In genomic region chr7:6729061-6729817, GRCm38 (mm10) we compare ENCODE assay signal across 8 mouse cellular contexts. TPM values are rescaled to one million over a fixed set of nuclear protein-coding genes. Genes with fewer than 3 reads are reported as not detected.
DNase-seq lines count a peak whose midpoint lies in the region; ATAC-seq lines count a peak whose summit lies in the region.

No protein-coding gene starts in this region.

- H3K4me3 ChIP-seq in hindbrain, embryonic 13.5 days: peak overlapping the region; percentile 63

- no peaks in the 10 kb centered on the region for H3K27me3 ChIP-seq in hindbrain, embryonic 13.5 days

- H3K27ac ChIP-seq in hindbrain, embryonic 13.5 days: peak overlapping the region; percentile 96

- 47% methylated on average over 37 of the region's 37 CpGs for WGBS in hindbrain, embryonic 13.5 days

- no peaks in the 10 kb centered on the region for H3K4me1 ChIP-seq in hindbrain, embryonic 13.5 days (replicated peaks)

- peaks cover 25% of the 10 kb centered on the region for H3K9me3 ChIP-seq in hindbrain, embryonic 13.5 days

- peak overlapping the region; percentile 78 for H3K9ac ChIP-seq in hindbrain, embryonic 13.5 days

- peak; percentile 95 for DNase-seq in adipocyte (ENCODE audit: low spot score)
- DNase-seq in cerebellum, postnatal 36 days: peak; percentile 93 to 97
- peak; percentile 89 to 92 for DNase-seq in frontal cortex, postnatal 36 days (ENCODE audit: low spot score in 2 of 2)
- peak; percentile 74 to 82 for DNase-seq in layer of hippocampus, postnatal 25 days (ENCODE audit: extremely low spot score in 1 of 2, low spot score in 1 of 2)
- peak; percentile 98 for DNase-seq in lung, postnatal 10 days
- peak; percentile 90 for DNase-seq in retina, adult 2 months (ENCODE audit: low read depth, low spot score)
- peak; percentile 80 for DNase-seq in urinary bladder, postnatal 10 days (ENCODE audit: low spot score)

- H3K36me3 ChIP-seq in hindbrain, embryonic 13.5 days: peaks cover 7% of the 10 kb centered on the region

- peak; percentile 38 for ATAC-seq in hindbrain, embryonic 13.5 days (ENCODE audit: low FRiP score)

- peak overlapping the region; percentile 56 for H3K4me2 ChIP-seq in hindbrain, embryonic 13.5 days

RNA-seq across cellular contexts. Expression of gene Peg3, which starts 1.0 kb away (rescaled TPM):
- 69.9 and 77.2 TPM in 2 replicates for polyA plus RNA-seq in hindbrain, embryonic 13.5 days (2015; fragmentation: Nextera tagmentation; extraction: Ambion mirVana)
- 100 to 1,000 TPM; 160 to 182 TPM for total RNA-seq in layer of hippocampus, postnatal 25 days (2021)

RNA-seq across cellular contexts. Expression of gene Usp29, which starts 1.1 kb away (rescaled TPM):
- polyA plus RNA-seq in hindbrain, embryonic 13.5 days (2015; fragmentation: Nextera tagmentation; extraction: Ambion mirVana): 28.7 and 30.2 TPM in 2 replicates
- total RNA-seq in layer of hippocampus, postnatal 25 days (2021): 10 to 100 TPM; 28.8 to 29.5 TPM

RNA-seq across cellular contexts. Expression of gene Zim1, which starts 33.0 kb away (rescaled TPM):
- polyA plus RNA-seq in hindbrain, embryonic 13.5 days (2015; fragmentation: Nextera tagmentation; extraction: Ambion mirVana): 2.6 and 3.9 TPM in 2 replicates
- total RNA-seq in layer of hippocampus, postnatal 25 days (2021): 1 to 10 TPM; 5.6 to 7.4 TPM

Comparison
In these comparisons a context has a peak if more than half of its experiments do, and no peak if none do; other contexts are left out.
1. Peak in every context shown above with its lines: DNase-seq, ATAC-seq, H3K4me3 ChIP-seq and H3K27ac ChIP-seq.